Mouse (Mus musculus) megakaryocyte, embryonic 14.5 days (primary cell): ENCODE measurements at regions not wholly inside any gene's neighbourhood (a gene's known extent, or its start where the extent isn't known, plus 50 kb on each side); places are given as distances from the start of the nearest gene placed in this dataset.

Source experiments
- FLI1 ChIP-seq: IDR thresholded peaks from 2 replicates; pipeline ENCODE4 v1.6.1; 2012; ENCODE audit warnings: low read length, inconsistent platforms, mixed read lengths
- GATA1 ChIP-seq: IDR thresholded peaks from 3 replicates; pipeline ENCODE4 v1.6.1; 2012; ENCODE audit warnings: mixed read lengths, low read length, inconsistent platforms, borderline replicate concordance

GRCm38 (mm10) chr13:111940796-111941513 lies 132.2 kb upstream of the Map3k1 start:
- TF ChIP-seq GATA1, result no peak
- no peak for TF ChIP-seq FLI1
